Comparison of ENCODE assay signal across 13 mouse cellular contexts in genomic region chr4:62514995-62515394, GRCm38 (mm10). TPM values are rescaled to one million over a fixed set of nuclear protein-coding genes. Genes with fewer than 3 reads are reported as not detected.
A peak's percentile ranks its signal among the peaks of the same experiment; 100 is the strongest.
DNase-seq lines count a peak whose midpoint lies in the region; ATAC-seq and TF ChIP-seq lines count a peak whose summit lies in the region.
"Had no signal": no experiment of that assay in that cellular context is flagged by ENCODE, and none has a peak within 500 bp of the region (broad histone marks: within the 10 kb centered on the region; RNA-seq: fewer than 3 reads in every experiment).

No protein-coding gene starts in this region.

- no peaks in the 10 kb centered on the region for H3K27me3 ChIP-seq in heart, embryonic 10.5 days (ENCODE audit: insufficient read depth, poor library complexity, severe bottlenecking)
- H3K27me3 ChIP-seq in kidney, postnatal 0 days (ENCODE audit: insufficient read depth, low read length) = no peaks in the 10 kb centered on the region
- no peaks in the 10 kb centered on the region for H3K27me3 ChIP-seq in liver, embryonic 12.5 days (replicated peaks)

- peaks cover 45% of the 10 kb centered on the region for H3K36me3 ChIP-seq in heart, embryonic 10.5 days
- H3K36me3 ChIP-seq in kidney, postnatal 0 days (ENCODE audit: insufficient read depth, low read length) = peaks cover 27% of the 10 kb centered on the region
- H3K36me3 ChIP-seq in liver, embryonic 12.5 days = peaks cover 59% of the 10 kb centered on the region

- H3K27ac ChIP-seq in heart, embryonic 10.5 days = peak overlapping the region; percentile 84
- H3K27ac ChIP-seq in kidney, postnatal 0 days = peak overlapping the region; percentile 81
- H3K27ac ChIP-seq in bone marrow, adult 2 months (ENCODE audit: control insufficient read depth, insufficient read depth, low read depth, low read length, poor library complexity) = peak overlapping the region; percentile 85
- H3K27ac ChIP-seq in liver, embryonic 12.5 days = peak overlapping the region; percentile 99

- H3K4me2 ChIP-seq in kidney, postnatal 0 days (ENCODE audit: low read length) = no peak overlapping the region
- peak overlapping the region; percentile 89 for H3K4me2 ChIP-seq in liver, embryonic 12.5 days

- no peaks in the 10 kb centered on the region for H3K9me3 ChIP-seq in heart, embryonic 10.5 days
- H3K9me3 ChIP-seq in kidney, postnatal 0 days (replicated peaks; ENCODE audit: low read length) = no peaks in the 10 kb centered on the region
- no peaks in the 10 kb centered on the region for H3K9me3 ChIP-seq in liver, embryonic 12.5 days (replicated peaks)

- intact Hi-C loops in heart, postnatal 10 days (cut with DNase I) = loop anchor here (5.0 kb wide), 1 partner anchor 153 kb away; the partner anchor contains the start of genes Fkbp15 and Slc31a1

- WGBS in heart, embryonic 10.5 days = 82% methylated on average over 7 of the region's 7 CpGs
- 83% methylated on average over 7 of the region's 7 CpGs for WGBS in kidney, postnatal 0 days
- 63% methylated on average over 7 of the region's 7 CpGs for WGBS in bone marrow, adult 2 months
- 64% methylated on average over 7 of the region's 7 CpGs for WGBS in liver, embryonic 12.5 days (ENCODE audit: insufficient replicate concordance)

- no peak for TF ChIP-seq POLR2A in bone marrow, adult 2 months (IDR thresholded peaks at IDR 0.05; ENCODE audit: borderline replicate concordance, control insufficient read depth, low read depth, low read length)

- TF ChIP-seq CTCF in kidney, postnatal 0 days (IDR thresholded peaks at IDR 0.05; ENCODE audit: low read depth) = no peak
- TF ChIP-seq CTCF in bone marrow, adult 2 months (IDR thresholded peaks at IDR 0.05; ENCODE audit: control insufficient read depth, insufficient read depth, low read length) = no peak

- H3K4me3 ChIP-seq in heart, embryonic 10.5 days = peak overlapping the region; percentile 71
- H3K4me3 ChIP-seq in kidney, postnatal 0 days (replicated peaks; ENCODE audit: low read depth, low read length) = no peak overlapping the region
- peak overlapping the region; percentile 90 for H3K4me3 ChIP-seq in bone marrow, adult 2 months (replicated peaks; ENCODE audit: control insufficient read depth, low read depth, low read length)
- peak overlapping the region; percentile 74 for H3K4me3 ChIP-seq in liver, embryonic 12.5 days

- ATAC-seq in kidney, postnatal 0 days (replicated peaks; ENCODE audit: low FRiP score, low read depth) = no peak
- no peak for ATAC-seq in liver, embryonic 12.5 days
- ATAC-seq: forebrain, embryonic 16.5 days had no signal

- no peak overlapping the region for H3K9ac ChIP-seq in kidney, postnatal 0 days (ENCODE audit: low read depth, low read length)
- H3K9ac ChIP-seq in liver, embryonic 12.5 days = peak overlapping the region; percentile 94

- no peak for DNase-seq in heart, embryonic 10.5 days (ENCODE audit: low spot score)
- DNase-seq in heart, postnatal 10 days = no peak
- no peak for DNase-seq in kidney, postnatal 0 days (ENCODE audit: low spot score)
- no peak for DNase-seq in kidney, postnatal 10 days
- DNase-seq in thymus, postnatal 25 days = no peak
- no peak for DNase-seq in gastrocnemius, adult 8-10 months (ENCODE audit: low spot score in 2 of 2)
- DNase-seq: adrenal gland, adult 8-10 months; gastrocnemius, postnatal 36 days; right cerebral cortex, postnatal 4 days; thymus, adult 18-20 months had no signal

- H3K4me1 ChIP-seq in heart, embryonic 10.5 days = peaks cover 39% of the 10 kb centered on the region
- peaks cover 38% of the 10 kb centered on the region for H3K4me1 ChIP-seq in kidney, postnatal 0 days (replicated peaks; ENCODE audit: insufficient read depth, low read length)
- peaks cover 2% of the 10 kb centered on the region for H3K4me1 ChIP-seq in bone marrow, adult 2 months (ENCODE audit: control insufficient read depth, insufficient read depth, low read length)
- H3K4me1 ChIP-seq in liver, embryonic 12.5 days = peaks cover 88% of the 10 kb centered on the region

RNA-seq across cellular contexts. Expression of gene Alad, which starts 4.7 kb away (rescaled TPM):
- 144 and 157 TPM in 2 replicates for polyA plus RNA-seq in heart, embryonic 10.5 days (2016; fragmentation: Nextera tagmentation; extraction: Ambion mirVana)
- total RNA-seq in heart, postnatal 10 days (2021) = 10 to 100 TPM; 61.1 to 65.2 TPM
- 109 and 119 TPM in 2 replicates for polyA plus RNA-seq in kidney, postnatal 0 days (2015; fragmentation: Nextera tagmentation; extraction: Ambion mirVana)
- polyA plus RNA-seq in bone marrow, adult 2 months (2011; ENCODE audit: insufficient read depth, insufficient read length, low replicate concordance, missing spikeins) = 321 and 356 TPM in 2 replicates
- polyA plus RNA-seq in liver, embryonic 12.5 days (2016; fragmentation: Nextera tagmentation; extraction: Ambion mirVana) = 626 and 633 TPM in 2 replicates
- 10 to 100 TPM; 26.1 to 36.7 (median 30.3) TPM for total RNA-seq in gastrocnemius, adult 8-10 months (2022)

RNA-seq across cellular contexts. Expression of gene Pole3, which starts 9.9 kb away (rescaled TPM):
- polyA plus RNA-seq in heart, embryonic 10.5 days (2016; fragmentation: Nextera tagmentation; extraction: Ambion mirVana) = 72.1 and 87.4 TPM in 2 replicates
- total RNA-seq in heart, postnatal 10 days (2021) = 10 to 100 TPM; 23.4 to 24.4 TPM
- polyA plus RNA-seq in kidney, postnatal 0 days (2015; fragmentation: Nextera tagmentation; extraction: Ambion mirVana) = 62.0 and 71.2 TPM in 2 replicates
- 56.5 and 57.6 TPM in 2 replicates for polyA plus RNA-seq in bone marrow, adult 2 months (2011; ENCODE audit: insufficient read depth, insufficient read length, low replicate concordance, missing spikeins)
- polyA plus RNA-seq in liver, embryonic 12.5 days (2016; fragmentation: Nextera tagmentation; extraction: Ambion mirVana) = 80.6 and 84.1 TPM in 2 replicates
- 10 to 100 TPM; 14.1 to 18.1 (median 15.1) TPM for total RNA-seq in gastrocnemius, adult 8-10 months (2022)

RNA-seq across cellular contexts. Expression of gene 4933430I17Rik, which starts 10.2 kb away (rescaled TPM):
- polyA plus RNA-seq in heart, embryonic 10.5 days (2016; fragmentation: Nextera tagmentation; extraction: Ambion mirVana) = 0.36 and 0.49 TPM in 2 replicates
- total RNA-seq in heart, postnatal 10 days (2021) = under 1 TPM; 0.22 to 0.34 TPM
- 0.45 and 0.46 TPM in 2 replicates for polyA plus RNA-seq in kidney, postnatal 0 days (2015; fragmentation: Nextera tagmentation; extraction: Ambion mirVana)
- not detected in 2 replicates for polyA plus RNA-seq in bone marrow, adult 2 months (2011; ENCODE audit: insufficient read depth, insufficient read length, low replicate concordance, missing spikeins)
- 0.12 and 0.21 TPM in 2 replicates for polyA plus RNA-seq in liver, embryonic 12.5 days (2016; fragmentation: Nextera tagmentation; extraction: Ambion mirVana)
- not detected for total RNA-seq in gastrocnemius, adult 8-10 months (2022)
- total RNA-seq: gastrocnemius, postnatal 36 days had no signal

RNA-seq across cellular contexts. Expression of gene Hdhd3, which starts 11.7 kb away (rescaled TPM):
- 7.0 and 10.1 TPM in 2 replicates for polyA plus RNA-seq in heart, embryonic 10.5 days (2016; fragmentation: Nextera tagmentation; extraction: Ambion mirVana)
- total RNA-seq in heart, postnatal 10 days (2021) = 1 to 10 TPM; 6.1 to 6.4 TPM
- 16.0 and 17.7 TPM in 2 replicates for polyA plus RNA-seq in kidney, postnatal 0 days (2015; fragmentation: Nextera tagmentation; extraction: Ambion mirVana)
- not detected in 2 replicates for polyA plus RNA-seq in bone marrow, adult 2 months (2011; ENCODE audit: insufficient read depth, insufficient read length, low replicate concordance, missing spikeins)
- 4.3 and 4.6 TPM in 2 replicates for polyA plus RNA-seq in liver, embryonic 12.5 days (2016; fragmentation: Nextera tagmentation; extraction: Ambion mirVana)
- 1 to 10 TPM in 3 of 4 experiments, under 1 TPM in 1; 0.40 to 1.8 (median 1.3) TPM for total RNA-seq in gastrocnemius, adult 8-10 months (2022)

RNA-seq across cellular contexts. Expression of gene Bspry, which starts 35.1 kb away (rescaled TPM):
- polyA plus RNA-seq in heart, embryonic 10.5 days (2016; fragmentation: Nextera tagmentation; extraction: Ambion mirVana) = 0.46 and 2.0 TPM in 2 replicates
- under 1 TPM in 1 of 2 experiments, not detected in 1; 0.19 TPM for total RNA-seq in heart, postnatal 10 days (2021)
- 38.2 and 38.9 TPM in 2 replicates for polyA plus RNA-seq in kidney, postnatal 0 days (2015; fragmentation: Nextera tagmentation; extraction: Ambion mirVana)
- 1.4 TPM in 1 of 2 replicates, not detected in the other for polyA plus RNA-seq in bone marrow, adult 2 months (2011; ENCODE audit: insufficient read depth, insufficient read length, low replicate concordance, missing spikeins)
- polyA plus RNA-seq in liver, embryonic 12.5 days (2016; fragmentation: Nextera tagmentation; extraction: Ambion mirVana) = 0.24 and 0.27 TPM in 2 replicates
- not detected for total RNA-seq in gastrocnemius, adult 8-10 months (2022)
